Mouse (Mus musculus): Measurements from ENCODE around the gene Tmem200a. TPM values are rescaled to one million over a fixed set of nuclear protein-coding genes. Genes with fewer than 3 reads are reported as not detected.

Tmem200a gene
- polyA plus RNA-seq, 1 experiment from 2014 or later, result 31.2 TPM

- Histone ChIP-seq H3K4me2 (replicated peaks) (no peak overlapping the region), H3K9ac (replicated peaks) (no peak overlapping the region), H3K27ac (no peak overlapping the region), H3K4me3 (replicated peaks) (no peak overlapping the region), H3K4me1 (replicated peaks) (no peaks in the 10 kb centered on the region), H3K27me3 (no peaks in the 10 kb centered on the region), H3K36me3 (peaks cover 4% of the 10 kb centered on the region; the same call in 1 of the 2 replicates), H3K9me3 (no peaks in the 10 kb centered on the region)
- ATAC-seq, result no peak
- WGBS, result 87% methylated on average over 3 of the region's 3 CpGs
These were observed 19.1 kb downstream of the Tmem200a start for GRCm38 (mm10) chr10:26059662-26060307.

GRCm38 (mm10) chr10:26051177-26051576 lies 27.7 kb downstream of the Tmem200a start:
- Histone ChIP-seq H3K4me1 (replicated peaks) (no peaks in the 10 kb centered on the region), H3K9ac (replicated peaks) (no peak overlapping the region), H3K27ac (no peak overlapping the region), H3K4me3 (replicated peaks) (no peak overlapping the region), H3K4me2 (replicated peaks) (no peak overlapping the region), H3K36me3 (no peaks in the 10 kb centered on the region), H3K27me3 (no peaks in the 10 kb centered on the region), H3K9me3 (no peaks in the 10 kb centered on the region)
- WGBS, result 96% methylated on average over 2 of the region's 2 CpGs
- no peak for ATAC-seq

- no peak overlapping the region for H3K4me3 ChIP-seq (replicated peaks)
- H3K27me3 ChIP-seq, result no peaks in the 10 kb centered on the region
- H3K27ac ChIP-seq, result no peak overlapping the region
- no peaks in the 10 kb centered on the region for H3K4me1 ChIP-seq (replicated peaks)
- H3K9me3 ChIP-seq, result no peaks in the 10 kb centered on the region
- no peak overlapping the region for H3K9ac ChIP-seq (replicated peaks)
- H3K4me2 ChIP-seq (replicated peaks), result no peak overlapping the region
- 0 out of 2 replicates have a peak, but pooled peaks cover 6% of the 10 kb centered on the region for H3K36me3 ChIP-seq
- ATAC-seq, result no peak
- WGBS, result 92% methylated on average over 5 of the region's 5 CpGs
These were observed 43.9 kb downstream of the Tmem200a start for GRCm38 (mm10) chr10:26034931-26035330.

- Histone ChIP-seq H3K9ac (replicated peaks) (no peak overlapping the region), H3K27me3 (no peaks in the 10 kb centered on the region), H3K4me1 (replicated peaks) (no peaks in the 10 kb centered on the region), H3K4me3 (replicated peaks) (no peak overlapping the region), H3K4me2 (replicated peaks) (no peak overlapping the region), H3K9me3 (no peaks in the 10 kb centered on the region), H3K27ac (no peak overlapping the region), H3K36me3 (no peaks in the 10 kb centered on the region)
- no peak for ATAC-seq
- 78% methylated on average over 3 of the region's 3 CpGs for WGBS
These were observed 60.1 kb downstream of the Tmem200a start for GRCm38 (mm10) chr10:26018740-26019139.

GRCm38 (mm10) chr10:26014298-26014697 lies 64.6 kb downstream of the Tmem200a start:
- H3K4me3 ChIP-seq (replicated peaks), result no peak overlapping the region
- no peak overlapping the region for H3K9ac ChIP-seq (replicated peaks)
- no peaks in the 10 kb centered on the region for H3K9me3 ChIP-seq
- 61% methylated on average over 1 of the region's 1 CpGs for WGBS
- no peak overlapping the region for H3K4me2 ChIP-seq (replicated peaks)
- no peaks in the 10 kb centered on the region for H3K27me3 ChIP-seq
- no peaks in the 10 kb centered on the region for H3K36me3 ChIP-seq
- H3K27ac ChIP-seq, result no peak overlapping the region
- no peak for ATAC-seq
- no peaks in the 10 kb centered on the region for H3K4me1 ChIP-seq (replicated peaks)

- no peak for ATAC-seq
- H3K9ac ChIP-seq (replicated peaks), result no peak overlapping the region
- 75% methylated on average over 5 of the region's 5 CpGs for WGBS
- no peak overlapping the region for H3K4me2 ChIP-seq (replicated peaks)
- H3K36me3 ChIP-seq, result no peaks in the 10 kb centered on the region
- no peaks in the 10 kb centered on the region; the same call in 1 of the 2 replicates for H3K4me1 ChIP-seq (replicated peaks)
- no peaks in the 10 kb centered on the region for H3K9me3 ChIP-seq
- no peaks in the 10 kb centered on the region for H3K27me3 ChIP-seq
- H3K27ac ChIP-seq, result no peak overlapping the region
- no peak overlapping the region for H3K4me3 ChIP-seq (replicated peaks)
These were observed 69.9 kb downstream of the Tmem200a start for GRCm38 (mm10) chr10:26008948-26009347.

- Histone ChIP-seq H3K27ac (no peak overlapping the region), H3K9ac (replicated peaks) (no peak overlapping the region), H3K4me2 (replicated peaks) (no peak overlapping the region), H3K4me1 (replicated peaks) (no peaks in the 10 kb centered on the region; the same call in 1 of the 2 replicates), H3K9me3 (no peaks in the 10 kb centered on the region), H3K36me3 (no peaks in the 10 kb centered on the region), H3K27me3 (no peaks in the 10 kb centered on the region), H3K4me3 (replicated peaks) (no peak overlapping the region)
- no peak for ATAC-seq
- 84% methylated on average over 6 of the region's 6 CpGs for WGBS
These were observed 73.4 kb downstream of the Tmem200a start for GRCm38 (mm10) chr10:26005471-26005870.

- H3K9me3 ChIP-seq, result no peaks in the 10 kb centered on the region
- no peaks in the 10 kb centered on the region for H3K27me3 ChIP-seq
- no peak overlapping the region for H3K4me3 ChIP-seq (replicated peaks)
- no peak overlapping the region for H3K4me2 ChIP-seq (replicated peaks)
- no peak overlapping the region for H3K9ac ChIP-seq (replicated peaks)
- H3K27ac ChIP-seq, result no peak overlapping the region
- no peaks in the 10 kb centered on the region for H3K36me3 ChIP-seq
- WGBS, result 95% methylated on average over 2 of the region's 2 CpGs
- peaks cover 6% of the 10 kb centered on the region; the same call in 1 of the 2 replicates for H3K4me1 ChIP-seq (replicated peaks)
- ATAC-seq, result no peak
These were observed 78.0 kb downstream of the Tmem200a start for GRCm38 (mm10) chr10:26000893-26001292.

- no peak overlapping the region for H3K4me2 ChIP-seq (replicated peaks)
- no peaks in the 10 kb centered on the region for H3K9me3 ChIP-seq
- H3K36me3 ChIP-seq, result no peaks in the 10 kb centered on the region
- no peaks in the 10 kb centered on the region for H3K27me3 ChIP-seq
- 82% methylated on average over 5 of the region's 5 CpGs for WGBS
- peak overlapping the region; percentile 47; the same call in 1 of the 2 replicates for H3K27ac ChIP-seq
- no peak overlapping the region for H3K4me3 ChIP-seq (replicated peaks)
- peaks cover 6% of the 10 kb centered on the region; the same call in 1 of the 2 replicates for H3K4me1 ChIP-seq (replicated peaks)
- ATAC-seq, result no peak
- H3K9ac ChIP-seq (replicated peaks), result no peak overlapping the region
These were observed 79.4 kb downstream of the Tmem200a start for GRCm38 (mm10) chr10:25999291-25999930.

GRCm38 (mm10) chr10:25984056-25984455 lies 94.8 kb downstream of the Tmem200a start:
- H3K4me2 ChIP-seq (replicated peaks), result no peak overlapping the region
- no peaks in the 10 kb centered on the region for H3K27me3 ChIP-seq
- H3K4me3 ChIP-seq (replicated peaks), result no peak overlapping the region
- no peak overlapping the region for H3K9ac ChIP-seq (replicated peaks)
- no peaks in the 10 kb centered on the region for H3K9me3 ChIP-seq
- ATAC-seq, result no peak
- no peaks in the 10 kb centered on the region for H3K4me1 ChIP-seq (replicated peaks)
- WGBS, result 72% methylated on average over 2 of the region's 2 CpGs
- no peak overlapping the region for H3K27ac ChIP-seq
- H3K36me3 ChIP-seq, result no peaks in the 10 kb centered on the region

GRCm38 (mm10) chr10:25982617-25983016 lies 96.2 kb downstream of the Tmem200a start:
- no peak for ATAC-seq
- WGBS, result 85% methylated on average over 1 of the region's 1 CpGs
- Histone ChIP-seq H3K27ac (no peak overlapping the region), H3K9ac (replicated peaks) (no peak overlapping the region), H3K4me1 (replicated peaks) (no peaks in the 10 kb centered on the region), H3K36me3 (no peaks in the 10 kb centered on the region), H3K27me3 (no peaks in the 10 kb centered on the region), H3K9me3 (0 out of 2 replicates have a peak, but pooled peaks cover 4% of the 10 kb centered on the region), H3K4me2 (replicated peaks) (no peak overlapping the region), H3K4me3 (replicated peaks) (no peak overlapping the region)

GRCm38 (mm10) chr10:25962863-25963262 lies 116.0 kb downstream of the Tmem200a start:
- Histone ChIP-seq H3K4me3 (replicated peaks) (no peak overlapping the region), H3K4me1 (replicated peaks) (peaks cover 6% of the 10 kb centered on the region), H3K9me3 (no peaks in the 10 kb centered on the region), H3K27ac (no peak overlapping the region), H3K27me3 (no peaks in the 10 kb centered on the region), H3K9ac (replicated peaks) (no peak overlapping the region), H3K36me3 (no peaks in the 10 kb centered on the region), H3K4me2 (replicated peaks) (no peak overlapping the region)
- no peak for ATAC-seq
- WGBS, result 67% methylated on average over 4 of the region's 4 CpGs

Data from midbrain, embryonic 13.5 days (tissue).